Mouse (Mus musculus): ENCODE results near the gene Prm2. TPM values are rescaled to one million over a fixed set of nuclear protein-coding genes. Genes with fewer than 3 reads are reported as not detected.

Gene Prm2
- not detected in 2 replicates for polyA plus RNA-seq (2016; fragmentation: Nextera tagmentation; extraction: Ambion mirVana)

DNA sequence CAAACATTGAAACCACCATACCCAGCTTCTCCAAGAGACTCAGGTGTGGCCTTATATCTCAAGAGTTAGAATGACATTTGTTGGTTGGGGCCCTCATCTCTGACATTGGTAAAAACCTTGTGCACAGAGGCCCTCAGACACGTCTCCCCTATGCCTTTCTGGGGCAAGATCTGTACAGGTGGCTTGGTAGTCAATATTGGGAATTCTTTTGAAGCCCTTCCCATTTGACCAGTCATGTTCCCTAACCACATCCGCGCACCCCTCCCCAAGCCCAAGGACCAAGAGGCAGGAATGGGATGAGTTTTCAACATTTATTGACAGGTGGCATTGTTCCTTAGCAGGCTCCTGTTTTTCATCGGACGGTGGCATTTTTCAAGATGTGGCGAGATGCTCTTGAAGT lies at the start of gene Prm2:
Gene Prm2 (minus strand): TSS at position 101 of the 400 bp plus-strand sequence.
- peaks cover 12% of the 10 kb centered on the region for H3K27me3 ChIP-seq
- no peaks in the 10 kb centered on the region for H3K9me3 ChIP-seq
- H3K4me3 ChIP-seq (replicated peaks), result no peak within 1 kb of the TSS
- WGBS, result 80% methylated on average over 6 of the region's 6 CpGs
- H3K9ac ChIP-seq, result no peak within 1 kb of the TSS
- H3K27ac ChIP-seq, result no peak within 1 kb of the TSS
- H3K36me3 ChIP-seq (replicated peaks), result no peaks in the 10 kb centered on the region
- no peak for ATAC-seq (ENCODE audit: low FRiP score)
- H3K4me1 ChIP-seq, result no peaks in the 10 kb centered on the region
- H3K4me2 ChIP-seq, result no peak within 1 kb of the TSS

- Histone ChIP-seq H3K36me3 (replicated peaks) (0 out of 2 replicates have a peak, but pooled peaks cover 11% of the 10 kb centered on the region), H3K27me3 (no peaks in the 10 kb centered on the region), H3K9me3 (no peaks in the 10 kb centered on the region), H3K4me2 (no peak overlapping the region), H3K9ac (no peak overlapping the region), H3K4me3 (replicated peaks) (no peak overlapping the region), H3K4me1 (peaks cover 10% of the 10 kb centered on the region), H3K27ac (no peak overlapping the region)
- 84% methylated on average over 6 of the region's 6 CpGs for WGBS
- no peak for ATAC-seq (ENCODE audit: low FRiP score)
Measured at GRCm38 (mm10) chr16:10844319-10844670, 48.4 kb upstream of the Prm2 start.

- Histone ChIP-seq H3K36me3 (replicated peaks) (0 out of 2 replicates have a peak, but pooled peaks cover 11% of the 10 kb centered on the region), H3K27ac (no peak overlapping the region), H3K4me2 (peak overlapping the region; percentile 31; the same call in 1 of the 2 replicates), H3K27me3 (no peaks in the 10 kb centered on the region), H3K9ac (peak overlapping the region; percentile 7; the same call in 1 of the 2 replicates), H3K4me3 (replicated peaks) (no peak overlapping the region), H3K9me3 (no peaks in the 10 kb centered on the region), H3K4me1 (peaks cover 13% of the 10 kb centered on the region)
- ATAC-seq (ENCODE audit: low FRiP score), result no peak
- 35% methylated on average over 18 of the region's 18 CpGs for WGBS
Measured at GRCm38 (mm10) chr16:10843486-10844318, 47.8 kb upstream of the Prm2 start.

DNA sequence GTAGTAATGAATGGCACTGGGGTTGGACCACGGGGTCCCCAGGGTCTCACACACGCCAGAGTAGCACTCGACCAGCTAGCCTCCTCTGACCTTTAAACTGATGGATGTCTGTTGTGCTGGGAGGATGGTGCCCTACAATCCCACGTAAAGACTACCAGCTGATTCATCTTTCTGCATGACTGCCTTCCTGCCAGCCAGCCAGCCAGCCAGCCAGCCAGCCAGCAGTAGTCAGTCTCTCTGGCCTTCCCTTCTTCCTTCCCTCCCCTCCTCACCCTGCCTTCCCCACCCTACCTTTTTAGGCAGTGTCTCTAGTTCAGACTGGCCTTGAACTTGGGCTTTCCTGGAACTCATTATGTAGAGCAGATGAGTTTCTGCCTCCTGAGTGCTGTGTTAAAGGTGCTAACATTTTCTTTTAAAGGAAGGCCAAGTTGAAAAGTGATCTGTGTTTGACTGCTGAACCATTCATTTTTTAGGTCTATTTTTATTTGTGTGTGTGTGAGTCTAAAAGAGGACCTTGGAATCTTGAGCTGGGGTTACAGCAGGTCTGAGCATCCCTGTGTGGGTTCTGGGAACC lies 46.4 kb upstream of the Prm2 start:
- H3K36me3 ChIP-seq (replicated peaks), result 0 out of 2 replicates have a peak, but pooled peaks cover 11% of the 10 kb centered on the region
- no peak for ATAC-seq (ENCODE audit: low FRiP score)
- H3K4me1 ChIP-seq, result peaks cover 26% of the 10 kb centered on the region
- no peaks in the 10 kb centered on the region for H3K9me3 ChIP-seq
- H3K27me3 ChIP-seq, result no peaks in the 10 kb centered on the region
- H3K4me3 ChIP-seq (replicated peaks), result no peak overlapping the region
- WGBS, result 72% methylated on average over 4 of the region's 4 CpGs
- H3K4me2 ChIP-seq, result no peak overlapping the region
- H3K9ac ChIP-seq, result no peak overlapping the region
- H3K27ac ChIP-seq, result no peak overlapping the region

- 0 out of 2 replicates have a peak, but pooled peaks cover 11% of the 10 kb centered on the region for H3K36me3 ChIP-seq (replicated peaks)
- no peak overlapping the region for H3K4me3 ChIP-seq (replicated peaks)
- H3K9me3 ChIP-seq, result no peaks in the 10 kb centered on the region
- no peak for ATAC-seq (ENCODE audit: low FRiP score)
- H3K27me3 ChIP-seq, result no peaks in the 10 kb centered on the region
- no peak overlapping the region for H3K9ac ChIP-seq
- H3K4me1 ChIP-seq, result peaks cover 40% of the 10 kb centered on the region
- 88% methylated on average over 8 of the region's 14 CpGs for whole genome bisulfite sequencing
- no peak overlapping the region for H3K4me2 ChIP-seq
- H3K27ac ChIP-seq, result no peak overlapping the region
Measured at GRCm38 (mm10) chr16:10840018-10840417, 44.1 kb upstream of the Prm2 start.

DNA sequence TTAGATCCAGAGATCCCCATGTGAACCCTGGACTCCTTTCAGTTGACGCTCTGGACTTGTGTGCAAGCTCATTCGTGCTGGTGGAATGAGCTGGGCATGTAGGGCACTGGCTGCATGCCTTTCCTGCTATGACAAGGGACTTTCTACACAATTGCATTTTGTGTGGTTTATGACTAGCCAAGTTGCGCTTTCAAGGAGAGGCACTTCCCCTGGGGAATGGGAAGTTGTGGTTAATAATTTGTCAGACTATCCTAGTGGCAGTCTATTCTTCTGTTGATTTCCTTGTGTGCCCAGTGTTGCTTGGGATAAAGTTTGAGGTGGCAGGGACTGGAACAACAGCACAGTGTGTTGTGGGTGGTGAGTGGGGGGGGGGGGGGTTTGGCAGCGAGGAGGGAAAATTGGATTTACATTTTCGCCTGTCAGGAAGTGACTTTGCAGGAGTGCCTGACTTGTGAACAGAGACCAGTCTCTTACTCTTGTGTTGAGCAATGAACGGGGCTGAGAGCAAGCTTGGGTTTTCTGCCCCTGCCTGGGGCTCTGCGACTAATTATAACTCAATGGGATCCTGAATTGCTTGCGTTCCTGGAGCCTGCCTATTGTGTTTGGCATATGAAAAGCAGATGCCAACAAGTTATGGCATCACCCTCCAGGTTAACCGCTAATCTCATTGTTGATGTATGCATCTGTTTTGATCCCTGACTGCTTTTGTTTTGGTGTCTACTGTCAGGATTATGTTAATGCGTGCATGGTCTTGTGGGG lies 42.7 kb upstream of the Prm2 start:
- Histone ChIP-seq H3K36me3 (replicated peaks) (0 out of 2 replicates have a peak, but pooled peaks cover 11% of the 10 kb centered on the region), H3K9me3 (no peaks in the 10 kb centered on the region), H3K27me3 (peaks cover 5% of the 10 kb centered on the region), H3K4me3 (replicated peaks) (no peak overlapping the region), H3K4me1 (peaks cover 38% of the 10 kb centered on the region), H3K9ac (no peak overlapping the region), H3K4me2 (no peak overlapping the region), H3K27ac (no peak overlapping the region)
- ATAC-seq (ENCODE audit: low FRiP score), result no peak
- 55% methylated on average over 10 of the region's 10 CpGs for WGBS

DNA sequence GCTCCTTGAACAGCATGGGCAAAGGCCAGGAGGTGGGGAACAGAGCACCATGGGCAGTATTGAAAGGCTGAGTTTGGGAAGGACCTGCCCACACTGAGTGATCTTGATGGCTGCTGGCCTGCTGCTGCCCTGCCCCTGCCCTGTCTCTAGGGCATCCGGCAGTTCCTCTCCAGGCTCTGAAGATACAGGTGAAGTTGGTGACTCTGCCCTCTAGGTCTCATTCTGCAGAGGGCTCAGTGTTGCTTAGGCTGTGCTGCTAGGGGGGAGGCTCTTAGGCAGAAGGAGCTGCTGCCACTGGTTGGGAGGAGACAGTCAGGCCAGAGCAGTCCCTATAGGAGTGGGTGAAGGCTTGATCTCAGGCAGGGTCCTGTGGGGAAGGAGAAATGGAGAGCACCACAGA lies 42.0 kb upstream of the Prm2 start:
- 76% methylated on average over 1 of the region's 1 CpGs for WGBS
- Histone ChIP-seq H3K4me1 (peaks cover 33% of the 10 kb centered on the region), H3K4me2 (no peak overlapping the region), H3K36me3 (replicated peaks) (0 out of 2 replicates have a peak, but pooled peaks cover 11% of the 10 kb centered on the region), H3K27me3 (peaks cover 7% of the 10 kb centered on the region), H3K9me3 (no peaks in the 10 kb centered on the region), H3K4me3 (replicated peaks) (no peak overlapping the region), H3K9ac (0 out of 2 replicates have a peak overlapping the region, but pooled peaks have one; percentile 21), H3K27ac (no peak overlapping the region)
- no peak for ATAC-seq (ENCODE audit: low FRiP score)

- ATAC-seq (ENCODE audit: low FRiP score), result no peak
- H3K4me1 ChIP-seq, result peaks cover 33% of the 10 kb centered on the region
- WGBS, result 93% methylated on average over 3 of the region's 3 CpGs
- H3K9me3 ChIP-seq, result no peaks in the 10 kb centered on the region
- no peak overlapping the region for H3K4me2 ChIP-seq
- 0 out of 2 replicates have a peak, but pooled peaks cover 11% of the 10 kb centered on the region for H3K36me3 ChIP-seq (replicated peaks)
- no peak overlapping the region for H3K9ac ChIP-seq
- peaks cover 7% of the 10 kb centered on the region for H3K27me3 ChIP-seq
- no peak overlapping the region for H3K27ac ChIP-seq
- no peak overlapping the region for H3K4me3 ChIP-seq (replicated peaks)
Measured at GRCm38 (mm10) chr16:10837250-10837649, 41.3 kb upstream of the Prm2 start.

GRCm38 (mm10) chr16:10836388-10836787 lies 40.5 kb upstream of the Prm2 start:
- Histone ChIP-seq H3K9me3 (no peaks in the 10 kb centered on the region), H3K4me3 (replicated peaks) (no peak overlapping the region), H3K9ac (no peak overlapping the region), H3K4me1 (peaks cover 33% of the 10 kb centered on the region), H3K4me2 (peak overlapping the region; percentile 95), H3K36me3 (replicated peaks) (0 out of 2 replicates have a peak, but pooled peaks cover 8% of the 10 kb centered on the region), H3K27me3 (peaks cover 7% of the 10 kb centered on the region), H3K27ac (no peak overlapping the region)
- WGBS, result 93% methylated on average over 3 of the region's 3 CpGs
- ATAC-seq (ENCODE audit: low FRiP score), result no peak

DNA sequence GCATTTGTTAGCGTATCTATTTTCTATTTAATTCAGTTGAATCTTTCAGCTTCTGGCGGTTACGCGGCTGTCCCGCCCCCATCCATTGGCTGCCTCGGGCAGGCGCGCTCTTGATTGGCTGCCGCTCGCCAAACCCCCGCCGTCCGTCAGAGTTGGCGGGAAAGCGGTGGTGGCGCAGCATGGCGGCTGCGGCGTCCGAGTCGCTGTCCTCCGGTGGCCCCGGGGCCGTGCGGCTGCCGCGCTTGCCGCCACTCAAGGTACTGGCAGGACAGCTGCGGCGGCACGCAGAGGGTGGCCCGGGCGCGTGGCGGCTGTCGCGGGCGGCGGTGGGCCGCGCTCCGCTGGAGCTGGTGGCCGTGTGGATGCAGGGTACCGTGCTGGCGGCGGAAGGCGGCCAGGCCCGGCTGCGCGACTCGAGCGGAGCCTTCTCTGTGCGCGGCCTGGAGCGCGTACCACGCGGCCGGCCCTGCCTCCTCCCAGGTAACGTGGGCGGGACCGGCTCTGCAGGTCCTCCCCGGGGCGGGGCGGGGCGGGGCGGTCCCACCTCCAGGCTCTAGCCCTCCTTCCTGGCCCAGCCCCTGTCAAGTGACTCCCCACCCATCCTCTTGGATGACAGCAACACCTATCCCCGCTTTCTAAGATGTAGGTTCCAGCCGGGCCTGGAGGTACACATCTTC lies 39.1 kb upstream of the Prm2 start, which contains the start of gene Rmi2:
Gene Rmi2 (plus strand): TSS at position 149 of the 677 bp plus-strand sequence.
- Histone ChIP-seq H3K4me2 (peak within 1 kb of the TSS; percentile 95), H3K4me1 (peaks cover 33% of the 10 kb centered on the region), H3K36me3 (replicated peaks) (0 out of 2 replicates have a peak, but pooled peaks cover 2% of the 10 kb centered on the region), H3K9me3 (no peaks in the 10 kb centered on the region), H3K27ac (peak within 1 kb of the TSS; percentile 73; the same call in 1 of the 2 replicates), H3K9ac (peak within 1 kb of the TSS; percentile 85), H3K27me3 (peaks cover 7% of the 10 kb centered on the region), H3K4me3 (replicated peaks) (peak within 1 kb of the TSS; percentile 90)
- under 1% methylated on average over 59 of the region's 69 CpGs for WGBS
- peak; percentile 96 for ATAC-seq (ENCODE audit: low FRiP score)

DNA sequence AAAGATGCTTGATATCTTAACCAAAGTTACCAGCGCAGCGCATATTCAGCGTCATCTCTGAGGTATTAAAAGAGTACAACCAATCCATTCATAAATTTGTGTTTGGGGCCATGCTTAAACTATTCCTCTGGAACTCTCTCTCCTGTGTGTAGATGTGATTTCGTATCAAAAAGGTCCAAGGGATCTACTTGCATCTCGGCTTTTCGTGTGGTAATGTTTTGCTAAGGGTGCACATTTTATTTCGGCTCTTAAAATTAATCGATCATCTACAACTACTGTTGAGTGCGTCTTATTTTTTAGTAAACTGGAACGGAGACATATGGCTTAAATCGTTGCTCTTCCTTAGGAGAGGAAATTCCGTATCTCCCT lies 38.6 kb upstream of the Prm2 start:
- 10% methylated on average over 12 of the region's 12 CpGs for WGBS
- Histone ChIP-seq H3K4me1 (peaks cover 33% of the 10 kb centered on the region), H3K27me3 (peaks cover 7% of the 10 kb centered on the region), H3K9ac (peak overlapping the region; percentile 85; the same call in 1 of the 2 replicates), H3K9me3 (no peaks in the 10 kb centered on the region), H3K27ac (no peak overlapping the region), H3K36me3 (replicated peaks) (no peaks in the 10 kb centered on the region), H3K4me3 (replicated peaks) (peak overlapping the region; percentile 90), H3K4me2 (peak overlapping the region; percentile 95)
- ATAC-seq (ENCODE audit: low FRiP score), result no peak
